In genomic region chr7:4865579-4866493, GRCm38 (mm10) we compare ENCODE assay signal across 1 mouse cellular context.
TF ChIP-seq lines count a peak whose summit lies in the region.

No protein-coding gene starts in this region.

TF ChIP-seq in MEL, 35 proteins besides CTCF, POLR2A, EP300 and RAD21 (continued from another document):
- TF ChIP-seq NELFE (IDR thresholded peaks at IDR 0.05; ENCODE audit: low read depth, low read length) (peak; percentile 85), CHD2 (IDR thresholded peaks at IDR 0.05; ENCODE audit: low read length) (peak; percentile 87), KAT2A (conservative IDR thresholded peaks at IDR 0.05; ENCODE audit: low read depth, low read length) (peak; percentile 48; the same call in 1 of the 2 replicates), USF1 (IDR thresholded peaks at IDR 0.05; ENCODE audit: low read depth, low read length) (peak; percentile 57), MAZ (IDR thresholded peaks at IDR 0.05; ENCODE audit: low read depth, low read length) (no peak), GABPA (IDR thresholded peaks at IDR 0.05; ENCODE audit: low read depth, low read length) (no peak), NRF1 (IDR thresholded peaks at IDR 0.05; ENCODE audit: insufficient read depth, low read depth, low read length, poor library complexity, severe bottlenecking) (peak; percentile 19; the same call in 1 of the 2 replicates), MXI1 (IDR thresholded peaks at IDR 0.05; ENCODE audit: low read depth, low read length) (peak; percentile 50), MAFK (IDR thresholded peaks at IDR 0.05; ENCODE audit: borderline replicate concordance, low read depth, low read length) (no peak), HCFC1 (IDR thresholded peaks at IDR 0.05; ENCODE audit: low read depth, low read length) (peak; percentile 78), SIN3A (IDR thresholded peaks at IDR 0.05; ENCODE audit: low read length) (peak; percentile 88), TBP (IDR thresholded peaks at IDR 0.05; ENCODE audit: low read depth, low read length) (peak; percentile 89; the same call in 1 of the 2 replicates), ELF1 (IDR thresholded peaks at IDR 0.05; ENCODE audit: low read depth, low read length) (peak; percentile 97), BHLHE40 (IDR thresholded peaks at IDR 0.05; ENCODE audit: borderline replicate concordance, low read depth, low read length) (peak; percentile 60; the same call in 1 of the 2 replicates), POLR2AphosphoS2 (IDR thresholded peaks at IDR 0.05; ENCODE audit: low read length) (peak; percentile 84; the same call in 1 of the 2 replicates), ZMIZ1 (IDR thresholded peaks at IDR 0.05; ENCODE audit: low read depth, low read length) (peak; percentile 88), CHD1 (IDR thresholded peaks at IDR 0.05; ENCODE audit: low read depth, low read length) (0 out of 2 replicates have a peak, but pooled peaks have one; percentile 25), ETS1 (IDR thresholded peaks at IDR 0.05; ENCODE audit: low read depth, low read length) (no peak; the same call in 1 of the 2 replicates)
